Mouse (Mus musculus): ENCODE data around the gene Sfxn5.

Sfxn5 gene

GRCm38 (mm10) chr6:85189361-85189760, 143.9 kb downstream of the Sfxn5 start:
- no peak for DNase-seq

- DNase-seq = no peak
These were observed 144.7 kb downstream of the Sfxn5 start for GRCm38 (mm10) chr6:85188256-85189110.

- DNase-seq = peak; percentile 18 to 31
These were observed 145.6 kb downstream of the Sfxn5 start, which contains the start of gene Emx1 for GRCm38 (mm10) chr6:85187340-85188211. TSS of gene Emx1 (plus strand) at chr6:85187438.

- DNase-seq = no peak
These were observed 146.5 kb downstream of the Sfxn5 start for GRCm38 (mm10) chr6:85186744-85187059.

GRCm38 (mm10) chr6:85186033-85186743, 147.0 kb downstream of the Sfxn5 start:
- no peak for DNase-seq

- no peak for DNase-seq
These were observed 149.3 kb downstream of the Sfxn5 start for GRCm38 (mm10) chr6:85183951-85184350.

- DNase-seq = no peak
These were observed 153.2 kb downstream of the Sfxn5 start for GRCm38 (mm10) chr6:85180036-85180435.

GRCm38 (mm10) chr6:85179569-85179968, 153.7 kb downstream of the Sfxn5 start:
- no peak for DNase-seq

- no peak for DNase-seq
These were observed 167.7 kb downstream of the Sfxn5 start for GRCm38 (mm10) chr6:85165440-85165921.

Data from cerebellum, postnatal 36 days (tissue).